Mouse (Mus musculus) myocyte (in vitro differentiated cells): ENCODE results near the gene Gnaq.

Experiments used
- MAX ChIP-seq: IDR thresholded peaks from one replicate; pipeline ENCODE4 v1.6.1; 2011; ENCODE audit warnings: low read depth, mild to moderate bottlenecking, control low read depth
- POLR2A ChIP-seq: IDR thresholded peaks from one replicate; pipeline ENCODE4 v1.6.1; 2011; ENCODE audit warnings: low read depth, mild to moderate bottlenecking, control low read depth, moderate library complexity; ENCODE audit not compliant: insufficient read length
- POLR2AphosphoS2 ChIP-seq: IDR thresholded peaks from one replicate; pipeline ENCODE4 v1.6.1; 2011; ENCODE audit warnings: low read depth, control low read depth; ENCODE audit not compliant: insufficient read length
- REST ChIP-seq: IDR thresholded peaks from one replicate; pipeline ENCODE4 v1.6.1; 2011; ENCODE audit warnings: mild to moderate bottlenecking, control low read depth, moderate library complexity; ENCODE audit not compliant: insufficient read depth, insufficient read length
- USF1 ChIP-seq: IDR thresholded peaks from one replicate; pipeline ENCODE4 v1.6.1; 2011; ENCODE audit warnings: low read depth, mild to moderate bottlenecking, control low read depth, moderate library complexity

- TF ChIP-seq REST: no peak
- no peak for TF ChIP-seq POLR2A
- no peak for TF ChIP-seq MAX
- TF ChIP-seq POLR2AphosphoS2: no peak
- no peak for TF ChIP-seq USF1
Observed at GRCm38 (mm10) chr19:16314295-16314821, 181.7 kb downstream of the Gnaq start.
